ENCODE assay signal across 28 mouse cellular contexts in genomic region chr1:74109670-74110069, GRCm38 (mm10). TPM values are rescaled to one million over a fixed set of nuclear protein-coding genes. Genes with fewer than 3 reads are reported as not detected.
DNase-seq lines count a peak whose midpoint lies in the region; ATAC-seq and TF ChIP-seq lines count a peak whose summit lies in the region.
"Had no signal": no experiment of that assay in that cellular context is flagged by ENCODE, and none has a peak within 500 bp of the region (broad histone marks: within the 10 kb centered on the region; RNA-seq: fewer than 3 reads in every experiment).

No protein-coding gene starts in this region.

- ATAC-seq in hindbrain, embryonic 16.5 days: no peak
- no peak for ATAC-seq in midbrain, postnatal 0 days (ENCODE audit: low FRiP score)
- ATAC-seq: CD4-positive, CD25-positive, alpha-beta regulatory T cell, adult 4 months; intestine, embryonic 15.5 days had no signal

- H3K4me1 ChIP-seq in hindbrain, embryonic 10.5 days (replicated peaks): peaks cover 84% of the 10 kb centered on the region
- H3K4me1 ChIP-seq in hindbrain, embryonic 16.5 days (ENCODE audit: control insufficient read depth, insufficient read depth, low read depth, low read length): peaks cover 22% of the 10 kb centered on the region
- peaks cover 77% of the 10 kb centered on the region for H3K4me1 ChIP-seq in midbrain, embryonic 10.5 days
- H3K4me1 ChIP-seq in midbrain, postnatal 0 days (ENCODE audit: insufficient read depth, low read length): no peaks in the 10 kb centered on the region; the same call in 1 of the 2 replicates
- H3K4me1 ChIP-seq in embryonic facial prominence, embryonic 10.5 days: peaks cover 68% of the 10 kb centered on the region

- no peak overlapping the region for H3K4me2 ChIP-seq in hindbrain, embryonic 16.5 days (ENCODE audit: low read length)
- H3K4me2 ChIP-seq in midbrain, postnatal 0 days (ENCODE audit: low read depth, low read length, poor library complexity, severe bottlenecking): no peak overlapping the region
- H3K4me2 ChIP-seq: hindbrain, embryonic 15.5 days; intestine, embryonic 15.5 days; limb, embryonic 15.5 days; stomach, embryonic 15.5 days had no signal

- TF ChIP-seq CTCF in midbrain, postnatal 0 days (IDR thresholded peaks at IDR 0.05): no peak

- H3K9me3 ChIP-seq in hindbrain, embryonic 10.5 days: no peaks in the 10 kb centered on the region
- H3K9me3 ChIP-seq in hindbrain, embryonic 16.5 days (ENCODE audit: control insufficient read depth, low read length): no peaks in the 10 kb centered on the region
- H3K9me3 ChIP-seq in midbrain, embryonic 10.5 days (replicated peaks): no peaks in the 10 kb centered on the region
- H3K9me3 ChIP-seq in midbrain, postnatal 0 days (ENCODE audit: low read length): no peaks in the 10 kb centered on the region
- H3K9me3 ChIP-seq in embryonic facial prominence, embryonic 10.5 days: no peaks in the 10 kb centered on the region
- H3K9me3 ChIP-seq: hindbrain, embryonic 15.5 days; intestine, embryonic 15.5 days; limb, embryonic 15.5 days; stomach, embryonic 15.5 days had no signal

- 40% methylated on average over 2 of the region's 2 CpGs for WGBS in hindbrain, embryonic 10.5 days
- WGBS in hindbrain, embryonic 16.5 days: 35% methylated on average over 2 of the region's 2 CpGs
- 53% methylated on average over 2 of the region's 2 CpGs for WGBS in midbrain, embryonic 10.5 days
- WGBS in midbrain, postnatal 0 days: 78% methylated on average over 2 of the region's 2 CpGs
- WGBS in embryonic facial prominence, embryonic 10.5 days: 54% methylated on average over 2 of the region's 2 CpGs

- H3K36me3 ChIP-seq in hindbrain, embryonic 10.5 days: no peaks in the 10 kb centered on the region
- no peaks in the 10 kb centered on the region for H3K36me3 ChIP-seq in hindbrain, embryonic 16.5 days (ENCODE audit: control insufficient read depth, insufficient read depth, low read length)
- no peaks in the 10 kb centered on the region for H3K36me3 ChIP-seq in midbrain, embryonic 10.5 days
- no peaks in the 10 kb centered on the region for H3K36me3 ChIP-seq in midbrain, postnatal 0 days (ENCODE audit: insufficient read depth, low read length)
- H3K36me3 ChIP-seq in embryonic facial prominence, embryonic 10.5 days (replicated peaks): no peaks in the 10 kb centered on the region
- H3K36me3 ChIP-seq: hindbrain, embryonic 15.5 days; intestine, embryonic 15.5 days; limb, embryonic 15.5 days; stomach, embryonic 15.5 days had no signal

- H3K27me3 ChIP-seq in hindbrain, embryonic 10.5 days (ENCODE audit: insufficient read depth, poor library complexity, severe bottlenecking): peaks cover 38% of the 10 kb centered on the region
- H3K27me3 ChIP-seq in hindbrain, embryonic 16.5 days (replicated peaks; ENCODE audit: control insufficient read depth, insufficient read depth, low read length): no peaks in the 10 kb centered on the region
- peaks cover 30% of the 10 kb centered on the region for H3K27me3 ChIP-seq in midbrain, embryonic 10.5 days (ENCODE audit: low read depth, poor library complexity, severe bottlenecking)
- no peaks in the 10 kb centered on the region for H3K27me3 ChIP-seq in midbrain, postnatal 0 days (ENCODE audit: insufficient read depth, low read length)
- peaks cover 38% of the 10 kb centered on the region; the same call in 1 of the 2 replicates for H3K27me3 ChIP-seq in embryonic facial prominence, embryonic 10.5 days (replicated peaks; ENCODE audit: low read depth, poor library complexity, severe bottlenecking)
- H3K27me3 ChIP-seq: hindbrain, embryonic 15.5 days; intestine, embryonic 15.5 days; stomach, embryonic 15.5 days had no signal

- no peak overlapping the region for H3K4me3 ChIP-seq in hindbrain, embryonic 10.5 days
- no peak overlapping the region for H3K4me3 ChIP-seq in hindbrain, embryonic 16.5 days (ENCODE audit: low read length)
- no peak overlapping the region for H3K4me3 ChIP-seq in midbrain, embryonic 10.5 days
- no peak overlapping the region for H3K4me3 ChIP-seq in midbrain, postnatal 0 days (ENCODE audit: low read depth, low read length)
- H3K4me3 ChIP-seq in embryonic facial prominence, embryonic 10.5 days: no peak overlapping the region
- H3K4me3 ChIP-seq: hindbrain, embryonic 15.5 days; intestine, embryonic 15.5 days; limb, embryonic 15.5 days; stomach, embryonic 15.5 days had no signal

- peak overlapping the region; percentile 84 for H3K27ac ChIP-seq in hindbrain, embryonic 10.5 days
- H3K27ac ChIP-seq in hindbrain, embryonic 16.5 days (ENCODE audit: low read depth, low read length): no peak overlapping the region
- peak overlapping the region; percentile 89 for H3K27ac ChIP-seq in midbrain, embryonic 10.5 days (replicated peaks)
- H3K27ac ChIP-seq in midbrain, postnatal 0 days (ENCODE audit: low read depth, low read length): no peak overlapping the region
- H3K27ac ChIP-seq in embryonic facial prominence, embryonic 10.5 days (replicated peaks): peak overlapping the region; percentile 62; the same call in 1 of the 2 replicates
- H3K27ac ChIP-seq: hindbrain, embryonic 15.5 days; intestine, embryonic 15.5 days; limb, embryonic 15.5 days; stomach, embryonic 15.5 days had no signal

- DNase-seq in hindbrain, embryonic 10.5 days (ENCODE audit: low spot score): no peak
- no peak for DNase-seq in midbrain, embryonic 10.5 days (ENCODE audit: low spot score)
- DNase-seq in midbrain, postnatal 0 days (ENCODE audit: low spot score): no peak
- DNase-seq in adipocyte (ENCODE audit: low spot score): peak; percentile 60
- no peak for DNase-seq in embryonic facial prominence, embryonic 10.5 days (ENCODE audit: low spot score)
- DNase-seq in thymus, postnatal 25 days: no peak
- DNase-seq: adrenal gland, postnatal 25 days; cerebellum, adult 2 months; cerebellum, postnatal 14 days; gastrocnemius, postnatal 14 days; heart, postnatal 14 days; kidney, adult 2 months; kidney, postnatal 4 days; left cerebral cortex, postnatal 4 days; lung, postnatal 36 days; right cerebral cortex, postnatal 25 days; thymus, postnatal 14 days had no signal

- no peak overlapping the region for H3K9ac ChIP-seq in hindbrain, embryonic 16.5 days (ENCODE audit: low read depth, low read length)
- H3K9ac ChIP-seq in midbrain, postnatal 0 days (replicated peaks; ENCODE audit: low read length, poor library complexity, severe bottlenecking): no peak overlapping the region
- H3K9ac ChIP-seq: hindbrain, embryonic 15.5 days; intestine, embryonic 15.5 days; limb, embryonic 15.5 days; stomach, embryonic 15.5 days had no signal

RNA-seq across cellular contexts. Expression of gene Tns1, which starts 14.6 kb away (rescaled TPM):
- polyA plus RNA-seq in hindbrain, embryonic 10.5 days (2016; fragmentation: Nextera tagmentation; extraction: Ambion mirVana): 15.1 and 15.3 TPM in 2 replicates
- polyA plus RNA-seq in hindbrain, embryonic 16.5 days (2015; fragmentation: Nextera tagmentation; extraction: Ambion mirVana): 13.5 and 13.7 TPM in 2 replicates
- polyA plus RNA-seq in midbrain, embryonic 10.5 days (2016; fragmentation: Nextera tagmentation; extraction: Ambion mirVana): 10.3 and 13.4 TPM in 2 replicates
- total RNA-seq in midbrain, postnatal 0 days (2014; rRNA removed): 22.5 and 31.5 TPM in 2 replicates
- polyA plus RNA-seq in midbrain, postnatal 0 days (2015; fragmentation: Nextera tagmentation; extraction: Ambion mirVana): 9.8 and 10.2 TPM in 2 replicates
- polyA plus RNA-seq in embryonic facial prominence, embryonic 10.5 days (2016; fragmentation: Nextera tagmentation; extraction: Ambion mirVana): 27.4 and 30.4 TPM in 2 replicates

RNA-seq across cellular contexts. Expression of gene Rufy4, which starts 15.7 kb away (rescaled TPM):
- 0.31 and 0.37 TPM in 2 replicates for polyA plus RNA-seq in hindbrain, embryonic 10.5 days (2016; fragmentation: Nextera tagmentation; extraction: Ambion mirVana)
- 0.14 and 0.35 TPM in 2 replicates for polyA plus RNA-seq in hindbrain, embryonic 16.5 days (2015; fragmentation: Nextera tagmentation; extraction: Ambion mirVana)
- 0.29 and 0.51 TPM in 2 replicates for polyA plus RNA-seq in midbrain, embryonic 10.5 days (2016; fragmentation: Nextera tagmentation; extraction: Ambion mirVana)
- 0.33 TPM in 1 of 2 replicates, not detected in the other for total RNA-seq in midbrain, postnatal 0 days (2014; rRNA removed)
- 0.09 and 0.11 TPM in 2 replicates for polyA plus RNA-seq in midbrain, postnatal 0 days (2015; fragmentation: Nextera tagmentation; extraction: Ambion mirVana)
- polyA plus RNA-seq in embryonic facial prominence, embryonic 10.5 days (2016; fragmentation: Nextera tagmentation; extraction: Ambion mirVana): 0.06 and 0.15 TPM in 2 replicates
- total RNA-seq: layer of hippocampus, postnatal 25 days had no signal
- polyA plus RNA-seq: CD4-positive, CD25-positive, alpha-beta regulatory T cell, adult 4 months; cortical plate, adult 2 months; liver, embryonic 16.5 days had no signal

RNA-seq across cellular contexts. Expression of gene Cxcr2, which starts 44.1 kb away (rescaled TPM):
- 0.11 and 0.18 TPM in 2 replicates for polyA plus RNA-seq in hindbrain, embryonic 10.5 days (2016; fragmentation: Nextera tagmentation; extraction: Ambion mirVana)
- 0.05 and 0.10 TPM in 2 replicates for polyA plus RNA-seq in hindbrain, embryonic 16.5 days (2015; fragmentation: Nextera tagmentation; extraction: Ambion mirVana)
- 0.07 TPM in 1 of 2 replicates, not detected in the other for polyA plus RNA-seq in midbrain, embryonic 10.5 days (2016; fragmentation: Nextera tagmentation; extraction: Ambion mirVana)
- total RNA-seq in midbrain, postnatal 0 days (2014; rRNA removed): 0.38 TPM in 1 of 2 replicates, not detected in the other
- 0.05 and 0.16 TPM in 2 replicates for polyA plus RNA-seq in midbrain, postnatal 0 days (2015; fragmentation: Nextera tagmentation; extraction: Ambion mirVana)
- polyA plus RNA-seq in embryonic facial prominence, embryonic 10.5 days (2016; fragmentation: Nextera tagmentation; extraction: Ambion mirVana): 0.05 and 0.22 TPM in 2 replicates
- total RNA-seq: adrenal gland, postnatal 25 days; gastrocnemius, postnatal 14 days; layer of hippocampus, adult 8-10 months; layer of hippocampus, postnatal 25 days had no signal
- polyA plus RNA-seq: CD4-positive, CD25-positive, alpha-beta regulatory T cell, adult 4 months; cortical plate, adult 2 months; heart, embryonic 14.5 days had no signal

Comparison
In these comparisons a context has a peak if more than half of its experiments do, and no peak if none do; other contexts are left out.
1. H3K27ac ChIP-seq: peak in hindbrain, embryonic 10.5 days (single experiment), midbrain, embryonic 10.5 days (single experiment) and embryonic facial prominence, embryonic 10.5 days (single experiment); none in hindbrain, embryonic 16.5 days (single experiment) and midbrain, postnatal 0 days (single experiment).